Mouse (Mus musculus): ENCODE measurements at regions not wholly inside any gene's neighbourhood (a gene's known extent, or its start where the extent isn't known, plus 50 kb on each side); places are given as distances from the start of the nearest gene placed in this dataset.
"Not testable (repeated sequence)": the region's sequence is repeated elsewhere in the genome, so short reads cannot be mapped to it uniquely, and the experiment has no call there.

DNA sequence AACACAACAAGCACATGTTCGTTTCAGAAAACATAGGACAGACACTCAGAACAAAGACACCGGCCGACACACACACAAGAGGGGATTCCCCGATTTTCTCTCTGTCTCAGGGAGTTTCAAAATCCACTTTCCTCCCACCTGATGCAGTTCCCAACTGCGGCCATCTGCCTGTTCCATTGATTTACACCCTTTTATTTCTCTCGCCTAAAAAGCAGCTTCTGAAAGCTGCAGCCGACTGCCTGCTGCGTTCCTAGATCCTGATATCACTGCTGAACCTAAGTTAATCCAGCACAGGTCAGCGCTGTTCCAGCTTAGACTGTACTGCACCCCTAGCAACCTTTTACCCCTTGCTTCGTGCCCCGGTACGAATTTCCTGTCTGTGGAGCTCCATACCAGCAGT lies 237.0 kb downstream of the Impad1 start:
- in situ Hi-C loops (cut with MboI; ENCODE audit: low pct_unique_long_range_greater_than_20kb in 1 of 2, low sequenced_read_pairs in 2 of 2, unreplicated experiment in 1 of 2): no loop called here

DNA sequence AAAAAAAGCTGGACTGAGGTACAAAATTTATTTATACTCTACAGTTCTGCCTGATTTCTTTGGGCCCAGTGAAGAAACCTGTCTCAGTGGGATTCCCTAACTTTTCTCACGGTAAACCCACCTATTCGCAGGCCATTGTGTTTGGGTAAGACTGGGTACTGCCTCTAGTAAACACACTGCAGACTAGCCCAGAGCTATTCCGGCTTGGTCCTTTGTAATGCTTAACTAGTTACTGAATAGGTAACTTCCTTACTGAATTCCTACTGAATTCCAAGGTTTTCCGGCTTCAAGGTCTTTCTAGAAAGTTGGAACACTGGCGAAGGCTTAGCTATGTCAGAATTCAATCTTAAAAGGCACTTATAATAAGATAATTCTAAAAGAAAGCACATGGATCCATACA lies 242.9 kb downstream of the Impad1 start:
- in situ Hi-C loops (cut with MboI; ENCODE audit: low pct_unique_long_range_greater_than_20kb in 1 of 2, low sequenced_read_pairs in 2 of 2, unreplicated experiment in 1 of 2): no loop called here

DNA sequence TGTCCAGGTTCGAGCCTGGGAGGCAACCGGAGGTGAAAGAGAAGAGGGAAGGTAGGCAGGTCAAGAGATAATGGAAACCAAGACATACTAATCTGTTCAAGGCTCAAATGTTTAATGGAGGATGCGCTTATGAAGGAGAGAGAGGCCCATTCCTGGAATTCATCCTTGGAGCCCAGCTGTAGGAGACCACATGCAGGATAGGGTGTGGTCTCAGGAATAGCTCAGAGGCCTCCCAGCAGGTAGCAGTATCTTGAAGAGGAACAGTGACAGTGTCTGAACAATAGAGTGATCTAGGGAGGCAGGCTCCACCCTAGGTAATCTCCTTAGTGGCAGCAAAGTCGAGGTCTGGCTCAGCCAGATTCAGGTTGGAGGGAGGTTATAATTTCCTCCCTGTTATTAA lies 243.3 kb downstream of the Impad1 start:
- in situ Hi-C loops (cut with MboI; ENCODE audit: low pct_unique_long_range_greater_than_20kb in 1 of 2, low sequenced_read_pairs in 2 of 2, unreplicated experiment in 1 of 2): no loop called here

GRCm38 (mm10) chr4:4537172-4537753 lies 255.9 kb downstream of the Impad1 start:
- in situ Hi-C loops (cut with MboI; ENCODE audit: low pct_unique_long_range_greater_than_20kb in 1 of 2, low sequenced_read_pairs in 2 of 2, unreplicated experiment in 1 of 2): no loop called here

GRCm38 (mm10) chr4:4532196-4532595 lies 261.0 kb downstream of the Impad1 start:
- in situ Hi-C loops (cut with MboI; ENCODE audit: low pct_unique_long_range_greater_than_20kb in 1 of 2, low sequenced_read_pairs in 2 of 2, unreplicated experiment in 1 of 2): no loop called here

- in situ Hi-C loops (cut with MboI; ENCODE audit: low pct_unique_long_range_greater_than_20kb in 1 of 2, low sequenced_read_pairs in 2 of 2, unreplicated experiment in 1 of 2): no loop called here
Observed at GRCm38 (mm10) chr4:4528311-4528710, 264.8 kb downstream of the Impad1 start.

- in situ Hi-C loops (cut with MboI; ENCODE audit: low pct_unique_long_range_greater_than_20kb in 1 of 2, low sequenced_read_pairs in 2 of 2, unreplicated experiment in 1 of 2): no loop called here
Observed at GRCm38 (mm10) chr4:4521757-4522156, 271.4 kb downstream of the Impad1 start.

GRCm38 (mm10) chr4:4518741-4519140 lies 274.4 kb downstream of the Impad1 start:
- in situ Hi-C loops (cut with MboI; ENCODE audit: low pct_unique_long_range_greater_than_20kb in 1 of 2, low sequenced_read_pairs in 2 of 2, unreplicated experiment in 1 of 2): no loop called here

DNA sequence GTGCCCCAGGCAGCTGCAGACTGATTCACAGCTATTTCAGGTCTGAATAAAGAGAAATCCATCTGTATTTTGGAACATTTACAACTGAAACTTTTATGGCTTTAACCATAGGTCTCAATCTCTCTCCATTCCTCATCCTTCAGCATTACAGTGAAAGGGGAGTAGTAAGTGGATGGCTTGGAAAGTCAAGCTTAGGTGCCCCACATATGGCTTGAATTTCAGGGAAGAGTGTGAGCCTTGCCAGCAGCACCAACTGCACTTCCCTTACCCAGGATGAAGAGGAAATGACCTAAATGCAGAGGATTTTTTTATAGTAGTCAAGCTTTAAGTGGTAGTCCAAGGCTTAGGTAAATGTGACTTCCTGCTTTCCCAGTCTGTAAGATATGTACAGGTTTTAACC lies 279.8 kb downstream of the Impad1 start:
- in situ Hi-C loops (cut with MboI; ENCODE audit: low pct_unique_long_range_greater_than_20kb in 1 of 2, low sequenced_read_pairs in 2 of 2, unreplicated experiment in 1 of 2): no loop called here

DNA sequence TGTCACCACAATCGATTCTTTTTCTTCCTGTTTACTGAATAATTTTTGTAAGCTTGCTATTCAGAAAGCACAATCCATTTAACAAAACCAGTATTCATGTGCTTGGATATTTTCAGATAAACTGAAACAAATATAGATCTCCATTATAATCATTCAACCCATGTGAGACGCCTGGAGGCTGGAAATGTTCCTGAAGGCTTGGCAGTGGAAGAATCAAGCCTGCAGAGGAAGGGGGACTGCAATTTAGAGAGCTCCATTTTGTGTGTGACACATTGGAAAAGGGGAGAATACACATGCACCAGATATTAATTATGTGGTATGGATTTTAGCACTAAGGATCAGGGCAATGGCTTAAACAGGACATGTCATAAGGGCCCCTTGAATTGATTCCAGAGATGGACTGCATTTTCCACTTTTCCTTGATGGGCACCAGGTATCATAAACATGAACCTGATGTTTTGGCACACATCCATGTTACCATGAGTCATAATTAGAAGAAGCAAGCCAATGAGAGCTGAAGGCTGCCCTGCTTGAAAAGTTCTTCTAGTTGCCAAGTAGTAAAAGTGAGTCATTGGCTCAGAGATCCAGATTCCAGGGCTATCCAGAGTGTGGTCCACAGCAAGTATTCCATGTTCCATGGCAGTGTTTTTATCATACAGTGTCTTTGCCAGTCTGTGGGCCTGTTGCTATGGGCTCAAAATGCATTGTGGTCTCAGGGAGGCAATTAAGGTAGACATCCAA lies 282.8 kb downstream of the Impad1 start:
- in situ Hi-C loops (cut with MboI; ENCODE audit: low pct_unique_long_range_greater_than_20kb in 1 of 2, low sequenced_read_pairs in 2 of 2, unreplicated experiment in 1 of 2): no loop called here

GRCm38 (mm10) chr4:4509296-4509695 lies 283.9 kb downstream of the Impad1 start:
- in situ Hi-C loops (cut with MboI; ENCODE audit: low pct_unique_long_range_greater_than_20kb in 1 of 2, low sequenced_read_pairs in 2 of 2, unreplicated experiment in 1 of 2): no loop called here

GRCm38 (mm10) chr4:4497199-4497598 lies 296.0 kb downstream of the Impad1 start:
- in situ Hi-C loops (cut with MboI; ENCODE audit: low pct_unique_long_range_greater_than_20kb in 1 of 2, low sequenced_read_pairs in 2 of 2, unreplicated experiment in 1 of 2): no loop called here

- in situ Hi-C loops (cut with MboI; ENCODE audit: low pct_unique_long_range_greater_than_20kb in 1 of 2, low sequenced_read_pairs in 2 of 2, unreplicated experiment in 1 of 2): no loop called here
Observed at GRCm38 (mm10) chr4:4496181-4496580, 297.0 kb downstream of the Impad1 start.

DNA sequence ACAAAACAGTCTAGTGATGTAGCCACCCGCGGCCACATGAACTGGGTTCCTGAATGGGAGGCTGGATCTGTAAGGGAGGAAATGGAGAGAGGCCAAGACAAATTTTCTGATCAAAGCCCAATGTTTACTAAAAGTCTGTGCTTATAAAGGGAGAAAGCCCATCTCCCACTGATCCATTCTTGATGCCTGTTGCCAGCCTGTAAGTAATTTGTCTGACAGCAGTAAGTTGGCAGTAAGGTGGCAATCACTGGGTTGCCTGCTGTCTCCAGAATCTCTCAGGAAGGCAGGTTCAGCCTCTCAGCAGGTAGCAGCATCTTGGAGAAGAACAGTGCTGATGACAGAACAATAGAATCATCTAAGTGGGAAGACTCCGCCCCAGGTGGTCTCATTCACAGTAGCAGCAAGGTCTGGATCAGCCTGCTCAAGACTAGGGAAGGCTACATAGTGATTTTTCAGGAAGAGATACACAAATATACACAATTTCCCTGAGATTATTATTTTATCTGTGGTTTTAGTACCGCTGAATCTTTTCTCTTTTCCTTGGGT lies 327.9 kb downstream of the Impad1 start:
- in situ Hi-C loops (cut with MboI; ENCODE audit: low pct_unique_long_range_greater_than_20kb in 1 of 2, low sequenced_read_pairs in 2 of 2, unreplicated experiment in 1 of 2): no loop called here

GRCm38 (mm10) chr4:4464130-4464700 lies 328.9 kb downstream of the Impad1 start:
- in situ Hi-C loops (cut with MboI; ENCODE audit: low pct_unique_long_range_greater_than_20kb in 1 of 2, low sequenced_read_pairs in 2 of 2, unreplicated experiment in 1 of 2): no loop called here

GRCm38 (mm10) chr4:4459258-4459657 lies 333.9 kb downstream of the Impad1 start:
- in situ Hi-C loops (cut with MboI; ENCODE audit: low pct_unique_long_range_greater_than_20kb in 1 of 2, low sequenced_read_pairs in 2 of 2, unreplicated experiment in 1 of 2): no loop called here

- in situ Hi-C loops (cut with MboI; ENCODE audit: low pct_unique_long_range_greater_than_20kb in 1 of 2, low sequenced_read_pairs in 2 of 2, unreplicated experiment in 1 of 2): no loop called here
Observed at GRCm38 (mm10) chr4:4450104-4450503, 343.1 kb downstream of the Impad1 start.

- in situ Hi-C loops (cut with MboI; ENCODE audit: low pct_unique_long_range_greater_than_20kb in 1 of 2, low sequenced_read_pairs in 2 of 2, unreplicated experiment in 1 of 2): no loop called here
Observed at GRCm38 (mm10) chr4:4442650-4443049, 350.5 kb downstream of the Impad1 start.

DNA sequence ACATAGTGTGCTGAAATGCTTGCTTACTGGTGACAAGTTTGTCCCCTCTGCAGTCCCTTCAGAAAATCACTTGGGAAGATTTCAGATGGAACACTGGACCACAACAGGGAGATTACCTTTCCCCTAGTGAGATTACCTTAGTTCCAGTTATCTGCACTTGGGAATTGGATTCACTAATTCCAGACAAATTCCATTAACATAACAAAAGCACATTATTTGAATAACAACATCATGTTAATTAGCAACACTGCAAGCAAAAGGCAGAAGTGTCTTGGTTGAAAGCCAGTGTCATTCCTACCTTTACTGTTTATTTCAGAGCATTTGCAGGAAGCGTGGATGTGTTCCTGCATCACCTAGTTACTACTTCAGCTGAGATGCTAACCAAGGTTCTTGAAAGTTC lies 355.6 kb downstream of the Impad1 start:
- in situ Hi-C loops (cut with MboI; ENCODE audit: low pct_unique_long_range_greater_than_20kb in 1 of 2, low sequenced_read_pairs in 2 of 2, unreplicated experiment in 1 of 2): no loop called here

DNA sequence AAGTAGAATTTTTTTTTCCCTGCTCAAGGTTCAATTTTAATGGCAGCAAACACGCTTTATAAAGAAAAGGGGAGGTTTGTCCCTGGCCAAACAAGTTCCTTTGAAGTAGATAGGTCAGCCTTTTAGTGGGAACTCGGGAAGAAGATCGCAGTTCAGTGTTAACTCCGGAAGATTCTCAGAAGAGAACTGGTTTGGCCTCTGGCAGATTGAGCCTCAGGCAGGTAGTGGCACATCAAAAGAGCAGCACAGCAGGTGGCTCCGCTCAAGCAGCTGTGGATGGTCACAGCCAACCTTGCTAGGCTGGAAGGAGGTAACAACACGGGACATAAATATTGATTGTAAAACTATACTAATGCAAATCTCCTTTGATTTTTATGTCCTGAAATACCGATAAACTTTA lies 347.2 kb upstream of the Sdr16c6 start:
- in situ Hi-C loops (cut with MboI; ENCODE audit: low pct_unique_long_range_greater_than_20kb in 1 of 2, low sequenced_read_pairs in 2 of 2, unreplicated experiment in 1 of 2): not testable (repeated sequence)
